Mouse (Mus musculus) stomach, postnatal 0 days (tissue): ENCODE measurements around the gene Zfp92.

Experiments
- CTCF ChIP-seq: IDR thresholded peaks from 2 replicates; pipeline ENCODE4 v1.5.1; 2016; ENCODE audit warnings: antibody characterized with exemption, low read depth, mild to moderate bottlenecking, moderate library complexity
- EP300 ChIP-seq: optimal IDR thresholded peaks from 2 replicates; pipeline ENCODE3; 2016; ENCODE audit warnings: antibody characterized with exemption

DNA sequence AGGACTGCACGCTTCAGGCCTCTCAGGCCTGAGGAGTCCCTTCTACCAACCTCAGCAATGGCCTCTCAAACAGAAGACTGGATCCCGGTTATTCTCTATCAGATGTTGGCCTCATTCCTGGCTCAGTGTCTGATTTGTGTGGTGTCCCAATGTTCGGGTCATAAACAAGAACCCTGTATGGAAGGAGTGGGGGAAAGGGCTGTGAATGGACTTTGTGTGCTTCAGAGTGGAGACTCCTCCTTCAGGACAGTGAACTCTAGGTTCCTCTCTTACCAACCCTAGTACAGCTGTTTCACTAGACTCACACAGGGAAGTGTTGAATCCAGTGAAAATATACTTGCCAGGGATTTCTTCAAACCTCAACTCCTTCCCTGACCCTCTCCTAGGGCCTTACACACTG is 57.4 kb downstream of the Zfp92 start:
- TF ChIP-seq EP300, result no peak
- TF ChIP-seq CTCF, result no peak
